Mouse (Mus musculus) small intestine, adult 2 months (tissue): Measurements from ENCODE around the gene Gm20379. TPM values are rescaled to one million over a fixed set of nuclear protein-coding genes. Genes with fewer than 3 reads are reported as not detected.

Experiments
- H3K27ac ChIP-seq: fragments of 200-500 bp; 2 replicates; pipeline ENCODE4 v1.5.1; 2012; ENCODE audit warnings: low read depth, low read length, control low read depth, inconsistent platforms; ENCODE audit not compliant: insufficient read depth
- H3K27me3 ChIP-seq: fragments of 200-500 bp; 2 replicates; pipeline ENCODE4 v1.6.1; 2012; ENCODE audit warnings: mild to moderate bottlenecking, moderate library complexity, low read length, inconsistent platforms; ENCODE audit not compliant: control insufficient read depth, insufficient read depth
- H3K36me3 ChIP-seq: fragments of 200-500 bp; 2 replicates; pipeline ENCODE4 v1.6.1; 2012; ENCODE audit warnings: mild to moderate bottlenecking, low read length, control low read depth, inconsistent platforms; ENCODE audit not compliant: control insufficient read depth, insufficient read depth
- H3K4me1 ChIP-seq: fragments of 200-500 bp; 2 replicates; pipeline ENCODE4 v1.6.1; 2012; ENCODE audit warnings: low read length, inconsistent platforms, mixed read lengths; ENCODE audit not compliant: control insufficient read depth, insufficient read depth, insufficient read length
- H3K4me3 ChIP-seq: fragments of 200-500 bp; 2 replicates; pipeline ENCODE4 v1.5.1; 2012; ENCODE audit warnings: low read depth, mild to moderate bottlenecking, control low read depth, inconsistent platforms, low read length, moderate library complexity
- CTCF ChIP-seq: fragments of 200-500 bp; IDR thresholded peaks from 2 replicates; pipeline ENCODE4 v1.5.1; 2012; ENCODE audit warnings: low read depth, mild to moderate bottlenecking, control low read depth, inconsistent platforms, low read length, moderate library complexity, mixed read lengths; ENCODE audit not compliant: insufficient replicate concordance, insufficient read length; ENCODE audit errors: extremely low read depth
- POLR2A ChIP-seq: fragments of 200-500 bp; IDR thresholded peaks from 2 replicates; pipeline ENCODE4 v1.6.1; 2012; ENCODE audit warnings: low read depth, mild to moderate bottlenecking, control low read depth, inconsistent platforms, low read length, moderate library complexity
- WGBS: fragments of 180-500 bp; shearing (Covaris S2); methylation state at CpG from one replicate; pipeline ENCODE4 v1.1.7; 2018; 5-methylcytosine and 5-hydroxymethylcytosine counted together
- polyA plus RNA-seq: library from polyadenylated mRNA; depleted of rRNA; stranded (reverse); fragments of >200 nt; gene quantifications from 2 replicates; pipeline ENCODE4 v1.2.3, GENCODE M21; 2012; rRNA removed

The Gm20379 gene
- polyA plus RNA-seq, 1 experiment = not detected

DNA sequence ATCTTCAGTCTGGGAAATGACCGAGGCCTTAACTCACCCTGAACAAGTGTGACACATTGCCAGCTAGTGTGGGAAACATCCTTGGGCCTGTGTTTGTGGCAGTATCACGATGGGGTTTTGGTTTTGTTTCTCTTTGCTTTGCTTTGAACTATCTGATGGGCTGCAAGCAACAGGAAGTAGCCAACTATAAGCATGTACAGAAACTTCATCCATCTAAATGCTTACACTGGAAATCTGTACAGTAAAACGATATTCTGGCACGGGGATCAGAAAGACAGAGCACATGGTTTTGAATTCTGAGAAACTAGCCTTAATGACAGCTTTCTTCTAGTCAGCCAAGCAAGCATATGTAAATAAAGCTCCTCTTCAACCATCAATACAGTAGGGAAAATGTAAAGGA is 48.2 kb downstream of the Gm20379 start:
- Histone ChIP-seq H3K27me3 (no peaks in the 10 kb centered on the region), H3K4me3 (peak overlapping the region; percentile 93), H3K27ac (peak overlapping the region; percentile 56; the same call in 1 of the 2 replicates), H3K4me1 (peaks cover 9% of the 10 kb centered on the region; the same call in 1 of the 2 replicates), H3K36me3 (peaks cover 7% of the 10 kb centered on the region)
- TF ChIP-seq POLR2A (no peak), CTCF (no peak)
- WGBS = 3% methylated on average over 4 of the region's 4 CpGs

DNA sequence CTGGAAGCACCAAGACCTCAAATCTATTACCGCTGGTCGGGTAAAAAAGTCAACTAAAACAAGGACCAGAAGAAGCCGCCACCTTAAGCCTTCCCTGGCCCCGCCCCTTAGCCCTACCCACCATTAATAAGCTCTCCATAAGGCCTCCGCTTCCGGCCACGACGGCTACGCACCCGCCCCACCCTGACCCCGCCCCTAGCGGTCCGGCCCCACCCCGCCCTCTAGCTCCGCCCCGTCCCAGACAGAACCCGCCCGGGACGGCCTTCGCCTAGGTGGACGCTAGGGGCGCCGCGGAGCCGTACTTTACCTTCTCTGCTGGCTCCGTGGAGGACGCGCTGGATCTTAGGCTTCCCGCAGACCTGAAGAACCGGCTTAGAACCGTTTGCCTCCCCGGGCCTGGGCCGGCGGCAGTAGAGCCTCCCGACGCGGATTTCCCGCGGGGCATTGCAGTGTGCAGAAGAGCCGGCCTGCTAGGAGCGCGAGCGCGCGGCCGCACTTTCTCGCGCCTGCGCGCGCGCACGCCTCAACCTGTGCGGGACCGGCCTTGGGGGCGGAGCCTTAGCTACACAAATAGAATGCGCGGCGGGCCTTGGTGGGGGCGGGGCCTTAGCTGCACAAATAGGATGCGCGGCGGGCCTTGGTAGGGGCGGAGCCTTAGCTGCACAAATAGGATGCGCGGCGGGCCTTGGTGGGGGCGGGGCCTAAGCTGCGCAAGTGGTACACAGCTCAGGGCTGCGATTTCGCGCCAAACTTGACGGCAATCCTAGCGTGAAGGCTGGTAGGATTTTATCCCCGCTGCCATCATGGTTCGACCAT is 48.9 kb downstream of the Gm20379 start, which contains the start of the genes Dhfr and Msh3:
TSS of gene Dhfr (plus strand) at position 271 of the 816 bp plus-strand sequence.
TSS of gene Msh3 (minus strand) at position 548 of the 816 bp plus-strand sequence.
- peak within 1 kb of the TSS; percentile 87 for H3K27ac ChIP-seq
- under 1% methylated on average over 76 of the region's 76 CpGs for WGBS
- no peaks in the 10 kb centered on the region for H3K27me3 ChIP-seq
- H3K36me3 ChIP-seq = peaks cover 5% of the 10 kb centered on the region
- peaks cover 9% of the 10 kb centered on the region; the same call in 1 of the 2 replicates for H3K4me1 ChIP-seq
- H3K4me3 ChIP-seq = peak within 1 kb of the TSS; percentile 93
- TF ChIP-seq CTCF = peak; percentile 83; the same call in 1 of the 2 replicates
- peak; percentile 46 for TF ChIP-seq POLR2A

DNA sequence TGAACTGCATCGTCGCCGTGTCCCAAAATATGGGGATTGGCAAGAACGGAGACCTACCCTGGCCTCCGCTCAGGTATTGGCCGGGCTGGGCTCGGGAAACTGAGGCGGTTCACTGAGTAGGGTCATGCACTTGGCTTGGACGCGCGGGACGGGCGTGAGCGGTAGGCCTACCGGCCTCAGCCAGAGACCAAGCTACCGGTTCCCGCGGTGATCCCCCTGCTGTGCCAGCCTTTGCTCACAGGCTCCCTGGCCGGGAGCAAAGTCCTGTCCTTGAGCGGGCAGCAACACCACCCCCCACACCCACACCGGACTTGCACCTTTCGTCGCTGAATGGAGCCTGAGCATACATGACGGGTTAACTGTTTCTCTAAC is 49.5 kb downstream of the Gm20379 start:
- Histone ChIP-seq H3K4me3 (peak overlapping the region; percentile 93), H3K27me3 (no peaks in the 10 kb centered on the region), H3K27ac (peak overlapping the region; percentile 74), H3K36me3 (peaks cover 2% of the 10 kb centered on the region; the same call in 1 of the 2 replicates), H3K4me1 (peaks cover 9% of the 10 kb centered on the region; the same call in 1 of the 2 replicates)
- TF ChIP-seq CTCF (no peak), POLR2A (no peak)
- under 1% methylated on average over 24 of the region's 24 CpGs for WGBS

- peaks cover 9% of the 10 kb centered on the region; the same call in 1 of the 2 replicates for H3K4me1 ChIP-seq
- no peak for TF ChIP-seq CTCF
- no peak for TF ChIP-seq POLR2A
- 76% methylated on average over 7 of the region's 7 CpGs for WGBS
- no peak overlapping the region for H3K27ac ChIP-seq
- no peak overlapping the region for H3K4me3 ChIP-seq
- H3K27me3 ChIP-seq = no peaks in the 10 kb centered on the region
- peaks cover 7% of the 10 kb centered on the region; the same call in 1 of the 2 replicates for H3K36me3 ChIP-seq
These were observed 50.6 kb downstream of the Gm20379 start for GRCm38 (mm10) chr13:92356376-92356775.

Other genes starting within 250 kb of the Gm20379 start
- 2.9 and 5.2 TPM in 2 replicates for gene Rasgrf2, start 174.3 kb upstream of the Gm20379 start, polyA plus RNA-seq
- gene Dhfr, start 48.7 kb downstream of the Gm20379 start, polyA plus RNA-seq = 1.2 and 3.1 TPM in 2 replicates
- 0.70 and 2.6 TPM in 2 replicates for gene Msh3, start 49.0 kb downstream of the Gm20379 start, polyA plus RNA-seq
- not detected in 2 replicates for gene Ankrd34b, start 119.9 kb downstream of the Gm20379 start, polyA plus RNA-seq
- gene Fam151b, start 178.0 kb downstream of the Gm20379 start, polyA plus RNA-seq = 1.1 and 1.4 TPM in 2 replicates
- gene Zfyve16, start 224.9 kb downstream of the Gm20379 start, polyA plus RNA-seq = 0.32 and 0.55 TPM in 2 replicates